Mouse (Mus musculus): ENCODE measurements around the gene Kif2c. TPM values are rescaled to one million over a fixed set of nuclear protein-coding genes. Genes with fewer than 3 reads are reported as not detected.

Kif2c gene
- polyA plus RNA-seq, 1 experiment from 2014 or later: 76.6 TPM

DNA sequence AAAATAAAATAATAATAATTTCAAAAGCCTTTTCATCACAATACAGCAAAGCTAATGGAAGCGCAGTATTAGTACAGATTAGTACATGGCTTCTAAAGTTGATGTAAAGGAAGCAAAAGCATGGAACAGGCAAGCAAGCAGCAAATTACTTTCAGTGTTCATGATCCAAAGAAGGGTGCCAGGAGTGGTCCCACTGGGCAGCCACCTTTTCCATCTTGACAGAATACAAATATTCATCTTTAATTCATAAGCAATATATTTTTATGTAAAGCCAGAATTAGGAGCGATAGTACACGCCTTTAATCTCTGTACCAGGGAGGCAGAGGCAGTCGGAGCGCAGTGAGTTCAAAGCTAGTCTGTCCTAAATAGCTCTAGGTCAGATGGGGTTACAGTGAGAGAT, 62.8 kb downstream of the Kif2c start:
- no peak for DNase-seq (ENCODE audit: low spot score)
- peak overlapping the region; percentile 95 for H3K27ac ChIP-seq
- peaks cover 25% of the 10 kb centered on the region for H3K4me1 ChIP-seq (replicated peaks)
- peaks cover 5% of the 10 kb centered on the region for H3K36me3 ChIP-seq
- WGBS: 82% methylated on average over 5 of the region's 5 CpGs
- no peaks in the 10 kb centered on the region for H3K9me3 ChIP-seq
- H3K27me3 ChIP-seq (ENCODE audit: insufficient read depth, poor library complexity, severe bottlenecking): no peaks in the 10 kb centered on the region
- H3K4me3 ChIP-seq: peak overlapping the region; percentile 80

DNA sequence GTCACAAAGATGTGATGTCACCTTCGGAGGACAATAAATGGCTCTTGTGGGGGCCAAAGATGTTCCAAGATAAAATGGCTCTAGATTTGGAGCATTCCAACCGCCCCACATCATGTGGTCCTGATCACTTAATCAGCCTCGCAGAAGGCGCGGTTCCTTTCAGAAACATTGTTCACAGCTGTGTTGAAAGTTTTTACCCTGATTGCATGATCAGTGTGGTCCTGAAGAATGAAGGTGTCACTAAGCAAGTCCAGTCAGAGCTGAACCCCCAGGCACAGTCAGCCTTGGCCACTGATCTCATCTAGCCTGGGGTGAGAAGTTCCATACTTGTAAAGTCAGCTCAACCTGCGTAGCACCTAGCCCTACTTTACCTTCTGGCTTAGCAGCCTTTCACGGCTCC, 64.5 kb downstream of the Kif2c start:
- WGBS: 94% methylated on average over 7 of the region's 7 CpGs
- Histone ChIP-seq H3K4me3 (no peak overlapping the region), H3K27ac (no peak overlapping the region), H3K4me1 (replicated peaks) (peaks cover 16% of the 10 kb centered on the region), H3K27me3 (ENCODE audit: insufficient read depth, poor library complexity, severe bottlenecking) (no peaks in the 10 kb centered on the region), H3K36me3 (peaks cover 22% of the 10 kb centered on the region), H3K9me3 (no peaks in the 10 kb centered on the region)
- no peak for DNase-seq (ENCODE audit: low spot score)

DNA sequence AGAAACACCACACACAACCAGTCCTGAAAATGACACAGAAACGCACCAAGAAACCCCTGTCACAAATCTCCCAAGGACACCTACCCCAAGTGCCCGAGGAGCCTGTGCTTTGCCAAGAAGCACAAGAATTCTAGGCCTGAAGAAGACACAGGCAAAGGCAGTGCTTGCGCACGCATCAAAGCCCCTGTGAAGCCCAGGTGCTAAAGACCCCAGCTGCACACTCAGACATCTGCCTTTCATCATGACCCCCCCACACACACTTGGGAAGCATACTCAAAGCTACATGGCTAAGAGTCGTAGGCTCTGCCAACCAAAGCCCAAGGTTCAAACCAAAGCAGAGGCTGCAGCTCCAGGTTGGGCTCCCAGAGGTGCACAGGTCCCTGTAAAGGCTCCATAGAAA, 66.8 kb downstream of the Kif2c start:
- H3K9me3 ChIP-seq: no peaks in the 10 kb centered on the region
- H3K27me3 ChIP-seq (ENCODE audit: insufficient read depth, poor library complexity, severe bottlenecking): no peaks in the 10 kb centered on the region
- H3K4me3 ChIP-seq: no peak overlapping the region
- H3K36me3 ChIP-seq: peaks cover 40% of the 10 kb centered on the region
- peaks cover 7% of the 10 kb centered on the region for H3K4me1 ChIP-seq (replicated peaks)
- DNase-seq (ENCODE audit: low spot score): no peak
- 90% methylated on average over 5 of the region's 5 CpGs for WGBS
- no peak overlapping the region for H3K27ac ChIP-seq

DNA sequence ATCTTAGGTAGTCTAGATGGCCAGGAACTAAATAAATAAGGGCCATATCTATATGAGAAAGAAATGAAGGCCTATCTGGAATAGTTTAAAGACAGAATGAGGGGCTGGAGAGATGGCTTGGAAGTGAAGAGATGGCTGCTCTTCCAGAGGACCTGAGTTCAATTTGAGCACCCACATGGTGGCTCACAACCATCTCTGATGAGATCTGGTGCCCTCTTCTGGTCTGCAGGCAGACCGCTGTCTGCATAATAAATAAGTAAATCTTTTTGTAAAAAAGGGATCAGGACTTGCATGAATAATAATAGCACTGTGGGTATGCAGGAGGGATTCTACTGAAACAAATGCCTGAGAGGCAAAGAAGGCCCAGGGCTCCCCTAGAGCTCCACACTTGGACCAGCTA, 69.2 kb downstream of the Kif2c start:
- H3K4me3 ChIP-seq: no peak overlapping the region
- 83% methylated on average over 1 of the region's 1 CpGs for WGBS
- DNase-seq (ENCODE audit: low spot score): no peak
- H3K4me1 ChIP-seq (replicated peaks): no peaks in the 10 kb centered on the region
- H3K27ac ChIP-seq: no peak overlapping the region
- peaks cover 63% of the 10 kb centered on the region for H3K36me3 ChIP-seq
- H3K27me3 ChIP-seq (ENCODE audit: insufficient read depth, poor library complexity, severe bottlenecking): no peaks in the 10 kb centered on the region
- H3K9me3 ChIP-seq: no peaks in the 10 kb centered on the region

- 89% methylated on average over 11 of the region's 11 CpGs for WGBS
- Histone ChIP-seq H3K4me1 (replicated peaks) (0 out of 2 replicates have a peak, but pooled peaks cover under 1% of the 10 kb centered on the region), H3K27me3 (ENCODE audit: insufficient read depth, poor library complexity, severe bottlenecking) (no peaks in the 10 kb centered on the region), H3K4me3 (no peak overlapping the region), H3K9me3 (no peaks in the 10 kb centered on the region), H3K36me3 (peaks cover 75% of the 10 kb centered on the region), H3K27ac (no peak overlapping the region)
- no peak for DNase-seq (ENCODE audit: low spot score)
Observed at GRCm38 (mm10) chr4:117110985-117111384, 71.5 kb downstream of the Kif2c start.

DNA sequence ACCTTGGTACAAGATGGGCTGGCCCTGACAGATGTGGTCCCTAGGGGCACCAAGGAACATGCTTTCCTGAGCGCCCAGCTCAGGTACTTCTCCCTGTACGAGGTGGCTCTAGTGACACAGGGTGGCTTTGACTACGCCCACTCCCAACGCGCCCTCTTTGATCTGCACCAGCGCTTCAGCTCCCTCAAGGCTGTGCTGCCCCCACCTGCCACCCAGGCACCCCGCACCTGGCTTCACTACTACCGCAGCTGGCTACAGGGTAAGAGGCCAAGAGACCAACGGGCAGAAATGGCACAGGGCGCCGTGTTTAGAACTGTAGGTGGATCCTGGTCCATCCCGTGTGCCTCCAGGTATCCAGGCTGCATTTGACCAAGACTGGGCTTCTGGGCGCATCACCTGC, 72.2 kb downstream of the Kif2c start:
- no peak overlapping the region for H3K27ac ChIP-seq
- peaks cover 7% of the 10 kb centered on the region for H3K4me1 ChIP-seq (replicated peaks)
- no peaks in the 10 kb centered on the region for H3K9me3 ChIP-seq
- WGBS: 92% methylated on average over 13 of the region's 13 CpGs
- peaks cover 83% of the 10 kb centered on the region for H3K36me3 ChIP-seq
- H3K27me3 ChIP-seq (ENCODE audit: insufficient read depth, poor library complexity, severe bottlenecking): no peaks in the 10 kb centered on the region
- DNase-seq (ENCODE audit: low spot score): no peak
- no peak overlapping the region for H3K4me3 ChIP-seq

Other genes with a start within 250 kb of the Kif2c start
- gene Urod, start 188.2 kb downstream of the Kif2c start, polyA plus RNA-seq (2016; fragmentation: Nextera tagmentation; extraction: Ambion mirVana): 106 and 115 TPM in 2 replicates
- gene Hectd3, start 187.3 kb downstream of the Kif2c start, polyA plus RNA-seq (2016; fragmentation: Nextera tagmentation; extraction: Ambion mirVana): 11.3 and 15.4 TPM in 2 replicates
- 49.1 and 56.2 TPM in 2 replicates for gene Eif2b3, start 163.2 kb downstream of the Kif2c start, polyA plus RNA-seq (2016; fragmentation: Nextera tagmentation; extraction: Ambion mirVana)
- 5.8 and 6.9 TPM in 2 replicates for gene Ptch2, start 86.6 kb downstream of the Kif2c start, polyA plus RNA-seq (2016; fragmentation: Nextera tagmentation; extraction: Ambion mirVana)
- 4.4 and 4.8 TPM in 2 replicates for gene Btbd19, start 56.9 kb downstream of the Kif2c start, polyA plus RNA-seq (2016; fragmentation: Nextera tagmentation; extraction: Ambion mirVana)
- gene Tctex1d4, start 55.8 kb downstream of the Kif2c start, polyA plus RNA-seq (2016; fragmentation: Nextera tagmentation; extraction: Ambion mirVana): 0.71 TPM in 1 of 2 replicates, not detected in the other
- 41.8 and 58.6 TPM in 2 replicates for gene Plk3, start 48.7 kb downstream of the Kif2c start, polyA plus RNA-seq (2016; fragmentation: Nextera tagmentation; extraction: Ambion mirVana)
- gene Rps8, start 26.4 kb downstream of the Kif2c start, polyA plus RNA-seq (2016; fragmentation: Nextera tagmentation; extraction: Ambion mirVana): 660 and 807 TPM in 2 replicates
- 10.7 and 13.1 TPM in 2 replicates for gene Tmem53, start 69.3 kb upstream of the Kif2c start, polyA plus RNA-seq (2016; fragmentation: Nextera tagmentation; extraction: Ambion mirVana)
- 0.39 and 0.62 TPM in 2 replicates for gene Armh1, start 69.5 kb upstream of the Kif2c start, polyA plus RNA-seq (2016; fragmentation: Nextera tagmentation; extraction: Ambion mirVana)

Data from hindbrain, embryonic 10.5 days (tissue).